Mouse (Mus musculus) olfactory bulb, adult 2 months (tissue): Measurements from ENCODE around the gene Mgmt. TPM values are rescaled to one million over a fixed set of nuclear protein-coding genes. Genes with fewer than 3 reads are reported as not detected.

ENCODE experiments used
- H3K27ac ChIP-seq: fragments of 200-500 bp; 2 replicates; pipeline ENCODE4 v1.5.1; 2012; ENCODE audit warnings: low read depth, low read length; ENCODE audit not compliant: insufficient read depth
- H3K4me1 ChIP-seq: fragments of 200-500 bp; 2 replicates; pipeline ENCODE4 v1.6.1; 2012; ENCODE audit warnings: low read length; ENCODE audit not compliant: control insufficient read depth, insufficient read depth
- H3K4me3 ChIP-seq: fragments of 200-500 bp; 2 replicates; pipeline ENCODE4 v1.5.1; 2012; ENCODE audit warnings: mild to moderate bottlenecking, low read depth, low read length, moderate library complexity; ENCODE audit not compliant: insufficient read depth
- CTCF ChIP-seq: fragments of 200-500 bp; IDR thresholded peaks from 2 replicates; pipeline ENCODE4 v1.5.1; 2012; ENCODE audit warnings: low read depth, mild to moderate bottlenecking, low read length, moderate library complexity; ENCODE audit not compliant: insufficient read depth
- POLR2A ChIP-seq: fragments of 200-500 bp; IDR thresholded peaks from 2 replicates; pipeline ENCODE4 v1.6.1; 2012; ENCODE audit warnings: mild to moderate bottlenecking, low read depth, low read length, moderate library complexity; ENCODE audit not compliant: insufficient read depth
- WGBS: fragments of 180-500 bp; shearing (Covaris S2); methylation state at CpG from one replicate; pipeline ENCODE4 v1.1.7; 2018; 5-methylcytosine and 5-hydroxymethylcytosine counted together
- polyA plus RNA-seq: library from polyadenylated mRNA; stranded (reverse); fragments of >200 nt; gene quantifications from 2 replicates; pipeline ENCODE4 v1.2.4, GENCODE M21; 2012; ENCODE audit warnings: low replicate concordance; ENCODE audit not compliant: missing spikeins, insufficient read depth, insufficient read length

Gene Mgmt
- polyA plus RNA-seq, 1 experiment: not detected

- TF ChIP-seq POLR2A (no peak), CTCF (no peak)
- no peak overlapping the region for H3K27ac ChIP-seq
- H3K4me1 ChIP-seq: no peaks in the 10 kb centered on the region; the same call in 1 of the 2 replicates
- H3K4me3 ChIP-seq: no peak overlapping the region
- 97% methylated on average over 12 of the region's 12 CpGs for WGBS
These were observed 138.8 kb downstream of the Mgmt start for GRCm38 (mm10) chr7:137033177-137033576.

DNA sequence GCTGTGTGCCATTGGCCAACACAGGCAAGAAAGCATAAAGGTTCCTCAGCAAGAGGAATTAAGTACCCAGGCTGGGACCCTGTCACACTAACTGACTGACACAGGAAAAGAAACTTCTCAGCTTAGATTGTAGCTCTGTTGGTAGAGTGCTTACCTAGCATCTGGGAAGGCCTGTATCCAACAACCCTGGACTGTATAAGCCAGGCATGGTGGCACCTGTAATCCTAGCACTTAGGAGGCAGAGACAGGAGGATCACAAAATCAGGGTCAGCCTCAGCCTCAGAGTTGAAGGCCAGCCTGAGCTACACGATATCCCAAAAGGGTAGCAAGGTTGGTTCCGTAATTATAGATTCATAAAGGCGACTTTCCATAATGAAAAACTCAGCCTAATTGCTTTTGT, 140.6 kb downstream of the Mgmt start:
- H3K4me1 ChIP-seq: no peaks in the 10 kb centered on the region; the same call in 1 of the 2 replicates
- no peak for TF ChIP-seq CTCF
- no peak for TF ChIP-seq POLR2A
- no peak overlapping the region for H3K27ac ChIP-seq
- WGBS: 98% methylated on average over 3 of the region's 3 CpGs
- H3K4me3 ChIP-seq: no peak overlapping the region

GRCm38 (mm10) chr7:137035916-137036315, 141.5 kb downstream of the Mgmt start:
- no peak for TF ChIP-seq POLR2A
- no peak for TF ChIP-seq CTCF
- no peaks in the 10 kb centered on the region; the same call in 1 of the 2 replicates for H3K4me1 ChIP-seq
- 48% methylated on average over 5 of the region's 5 CpGs for WGBS
- no peak overlapping the region for H3K27ac ChIP-seq
- H3K4me3 ChIP-seq: no peak overlapping the region

- H3K4me3 ChIP-seq: no peak overlapping the region
- WGBS: 89% methylated on average over 4 of the region's 4 CpGs
- no peak overlapping the region for H3K27ac ChIP-seq
- TF ChIP-seq POLR2A (no peak), CTCF (no peak)
- no peaks in the 10 kb centered on the region; the same call in 1 of the 2 replicates for H3K4me1 ChIP-seq
These were observed 143.1 kb downstream of the Mgmt start for GRCm38 (mm10) chr7:137037471-137037870.

DNA sequence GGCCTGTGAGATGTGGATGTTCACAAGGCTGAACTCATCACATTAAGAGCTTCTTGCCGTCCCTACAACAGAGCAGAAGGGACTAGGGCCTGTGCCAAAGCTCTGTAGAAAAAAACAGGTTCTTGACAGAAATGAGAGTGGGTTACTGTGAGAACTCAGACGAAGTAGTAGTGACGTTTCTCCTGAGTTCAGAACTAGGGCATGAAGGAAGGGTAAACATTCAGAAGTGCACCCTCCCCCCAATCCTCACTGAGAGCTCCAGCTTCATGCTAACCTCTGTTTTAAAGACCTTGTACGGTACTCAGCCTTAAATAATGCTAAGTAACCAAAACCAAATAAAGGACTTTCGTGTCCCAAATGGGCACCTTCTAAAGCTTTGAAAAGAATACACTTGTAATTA, 143.5 kb downstream of the Mgmt start:
- no peaks in the 10 kb centered on the region; the same call in 1 of the 2 replicates for H3K4me1 ChIP-seq
- TF ChIP-seq POLR2A (no peak), CTCF (no peak)
- no peak overlapping the region for H3K4me3 ChIP-seq
- 63% methylated on average over 5 of the region's 5 CpGs for WGBS
- no peak overlapping the region for H3K27ac ChIP-seq

DNA sequence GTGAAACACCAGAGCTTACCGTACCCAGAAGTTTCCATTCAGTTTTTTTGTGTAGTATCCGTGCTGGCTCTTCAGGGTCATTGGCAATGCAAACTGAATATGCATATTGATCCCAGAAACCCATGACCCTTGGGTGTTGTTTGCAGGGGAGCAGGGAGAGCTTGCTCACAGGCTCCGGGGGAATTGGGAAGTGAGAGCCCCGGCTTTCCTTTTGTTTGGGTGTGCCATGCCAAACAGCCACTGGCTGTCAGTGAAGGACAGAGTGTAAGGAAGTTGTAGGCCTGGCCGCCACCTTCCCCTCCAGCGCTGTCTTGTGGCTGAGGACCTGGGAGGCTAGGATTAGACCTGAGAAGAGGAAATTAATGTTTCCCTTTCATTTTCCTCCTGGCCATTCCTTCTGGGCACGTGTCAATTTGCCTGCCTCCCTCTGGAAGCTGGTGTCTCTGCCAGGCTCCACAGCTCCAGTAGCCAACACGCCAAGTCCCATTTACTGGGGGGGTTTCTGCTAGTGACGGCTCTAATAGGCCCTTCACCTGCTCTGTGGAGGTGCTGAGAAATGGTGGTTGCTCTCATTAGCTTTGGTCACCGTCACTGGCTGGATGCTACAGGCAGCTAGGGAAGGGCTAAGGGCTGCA, 144.0 kb downstream of the Mgmt start:
- no peaks in the 10 kb centered on the region; the same call in 1 of the 2 replicates for H3K4me1 ChIP-seq
- TF ChIP-seq POLR2A: no peak
- no peak for TF ChIP-seq CTCF
- no peak overlapping the region for H3K27ac ChIP-seq
- WGBS: 65% methylated on average over 10 of the region's 10 CpGs
- H3K4me3 ChIP-seq: no peak overlapping the region

DNA sequence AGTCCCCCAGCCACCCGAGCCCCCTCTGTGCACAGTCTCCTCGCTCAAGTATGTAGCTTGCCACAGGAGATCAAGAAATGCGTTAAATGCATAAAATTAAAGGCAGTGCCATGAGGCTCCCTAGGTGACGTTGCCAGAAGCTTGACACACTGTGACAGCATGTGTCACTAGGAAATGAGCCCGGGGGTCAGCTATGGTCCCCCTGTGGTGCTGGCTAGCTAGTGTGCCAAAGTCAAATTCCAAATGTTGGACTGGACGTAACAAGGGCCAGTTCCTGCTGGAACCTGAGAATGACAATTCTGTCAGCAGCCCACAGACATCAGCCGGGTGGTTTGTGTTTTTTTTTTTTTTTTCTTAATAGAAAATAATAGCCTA, 144.5 kb downstream of the Mgmt start:
- H3K27ac ChIP-seq: no peak overlapping the region
- no peak overlapping the region for H3K4me3 ChIP-seq
- H3K4me1 ChIP-seq: no peaks in the 10 kb centered on the region; the same call in 1 of the 2 replicates
- WGBS: 73% methylated on average over 7 of the region's 7 CpGs
- no peak for TF ChIP-seq POLR2A
- no peak for TF ChIP-seq CTCF

DNA sequence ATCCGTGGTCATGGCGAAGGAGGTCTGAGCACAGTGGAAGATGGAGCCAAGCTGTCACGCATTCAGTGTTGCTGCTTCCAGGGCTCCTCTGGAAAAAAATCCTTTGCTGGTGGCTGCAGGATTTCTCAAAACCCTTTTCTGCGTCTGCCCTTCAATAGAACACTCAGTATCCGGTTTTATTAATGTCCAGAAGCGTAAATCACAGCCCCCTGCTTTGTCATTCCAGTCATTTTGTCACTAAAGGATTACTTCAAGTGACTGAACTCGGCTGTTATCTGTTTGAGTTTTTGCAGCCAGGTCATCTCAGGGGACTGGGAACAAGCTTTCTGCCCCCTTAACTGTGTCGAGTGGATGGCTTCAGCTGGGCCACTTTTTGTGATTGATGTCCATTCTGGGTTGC, 146.2 kb downstream of the Mgmt start:
- WGBS: 75% methylated on average over 8 of the region's 8 CpGs
- no peak overlapping the region for H3K4me3 ChIP-seq
- no peaks in the 10 kb centered on the region; the same call in 1 of the 2 replicates for H3K4me1 ChIP-seq
- no peak overlapping the region for H3K27ac ChIP-seq
- TF ChIP-seq CTCF (no peak), POLR2A (no peak)

GRCm38 (mm10) chr7:137046891-137047290, 152.5 kb downstream of the Mgmt start:
- Histone ChIP-seq H3K4me3 (no peak overlapping the region), H3K27ac (no peak overlapping the region), H3K4me1 (no peaks in the 10 kb centered on the region)
- TF ChIP-seq CTCF: no peak
- no peak for TF ChIP-seq POLR2A
- 85% methylated on average over 4 of the region's 4 CpGs for WGBS
